Mouse (Mus musculus): ENCODE measurements at regions not wholly inside any gene's neighbourhood (a gene's known extent, or its start where the extent isn't known, plus 50 kb on each side); places are given as distances from the start of the nearest gene placed in this dataset.

- TF ChIP-seq GATA1 (IDR thresholded peaks at IDR 0.05; ENCODE audit: low read length) (no peak), TAL1 (IDR thresholded peaks at IDR 0.05; ENCODE audit: low read length) (no peak)
These were observed 93.8 kb downstream of the Gm11011 start for GRCm38 (mm10) chr2:169493609-169494275.

Measured in erythroblast, embryonic 14.5 days (primary cell).